Mouse (Mus musculus) layer of hippocampus, adult 18-20 months (tissue): Measurements from ENCODE around the gene Ulk4. TPM values are rescaled to one million over a fixed set of nuclear protein-coding genes. Genes with fewer than 3 reads are reported as not detected.

Experiments
- DNase-seq, 2 experiments: peaks; one replicate each; pipeline ENCODE4 v3.0.0; 2022; ENCODE audit warnings: low spot score in 2 of 2
- long read RNA-seq: library from polyadenylated mRNA; stranded (forward); transcript quantifications from one replicate; pipeline ENCODE4 v2.0.0, GENCODE M21; 2021
- total RNA-seq, 2 experiments: library from RNA; stranded (reverse); gene quantifications; 2 replicates each; pipeline ENCODE4 v1.2.3; 2021

Ulk4 gene
- total RNA-seq, result 1 to 10 TPM; 7.7 to 8.3 TPM
- long read RNA-seq, partial matches to known transcripts, result 2 of 10 reads
- long read RNA-seq, other reads (novel, unspliced or antisense), result 8 of 10 reads

- peak; percentile 91 to 96 for DNase-seq
These were observed at the start of gene Ulk4 for GRCm38 (mm10) chr9:121277118-121278060. Ulk4 (minus strand) TSS chr9:121277197.

GRCm38 (mm10) chr9:121322034-121322433, 45.0 kb upstream of the Ulk4 start:
- DNase-seq, result no peak

GRCm38 (mm10) chr9:121321118-121321517, 44.1 kb upstream of the Ulk4 start:
- no peak for DNase-seq

GRCm38 (mm10) chr9:121320433-121320832, 43.4 kb upstream of the Ulk4 start:
- no peak for DNase-seq

- peak in 1 of 2 experiments; percentile 69 for DNase-seq
These were observed 42.4 kb upstream of the Ulk4 start for GRCm38 (mm10) chr9:121319323-121319966.

GRCm38 (mm10) chr9:121316621-121317405, 39.8 kb upstream of the Ulk4 start:
- DNase-seq, result no peak

GRCm38 (mm10) chr9:121315901-121316595, 39.1 kb upstream of the Ulk4 start:
- DNase-seq, result peak in 1 of 2 experiments; percentile 49

- DNase-seq, result no peak
These were observed 37.6 kb upstream of the Ulk4 start for GRCm38 (mm10) chr9:121314541-121315152.

GRCm38 (mm10) chr9:121313656-121314374, 36.8 kb upstream of the Ulk4 start:
- peak in 1 of 2 experiments; percentile 58 for DNase-seq

GRCm38 (mm10) chr9:121312237-121312891, 35.4 kb upstream of the Ulk4 start:
- DNase-seq, result no peak

GRCm38 (mm10) chr9:121311846-121312236, 34.8 kb upstream of the Ulk4 start:
- DNase-seq, result no peak

- DNase-seq, result no peak
These were observed 33.5 kb upstream of the Ulk4 start for GRCm38 (mm10) chr9:121310501-121310900.

- DNase-seq, result no peak
These were observed 32.3 kb upstream of the Ulk4 start for GRCm38 (mm10) chr9:121309287-121309686.

- DNase-seq, result no peak
These were observed 28.5 kb upstream of the Ulk4 start for GRCm38 (mm10) chr9:121305456-121305855.

GRCm38 (mm10) chr9:121304520-121304919, 27.5 kb upstream of the Ulk4 start:
- DNase-seq, result no peak

GRCm38 (mm10) chr9:121303748-121304147, 26.8 kb upstream of the Ulk4 start:
- DNase-seq, result no peak

- no peak for DNase-seq
These were observed 26.1 kb upstream of the Ulk4 start for GRCm38 (mm10) chr9:121303086-121303485.

GRCm38 (mm10) chr9:121302543-121302942, 25.5 kb upstream of the Ulk4 start:
- DNase-seq, result no peak
